ENCODE assay signal across 7 mouse cellular contexts in genomic region chr9:57766431-57766830, GRCm38 (mm10). TPM values are rescaled to one million over a fixed set of nuclear protein-coding genes. Genes with fewer than 3 reads are reported as not detected.
DNase-seq lines count a peak whose midpoint lies in the region; ATAC-seq and TF ChIP-seq lines count a peak whose summit lies in the region.

No protein-coding gene starts in this region.

- ATAC-seq in liver, embryonic 11.5 days (replicated peaks; ENCODE audit: low FRiP score), result no peak
- no peak for ATAC-seq in intestine, embryonic 16.5 days
- no peak for ATAC-seq in neural tube, embryonic 15.5 days (ENCODE audit: low FRiP score)

- 48% methylated on average over 6 of the region's 6 CpGs for WGBS in liver, embryonic 11.5 days
- 47% methylated on average over 6 of the region's 6 CpGs for WGBS in intestine, embryonic 16.5 days
- 31% methylated on average over 6 of the region's 6 CpGs for WGBS in neural tube, embryonic 15.5 days

- no peaks in the 10 kb centered on the region for H3K9me3 ChIP-seq in liver, embryonic 11.5 days (ENCODE audit: control insufficient read depth, low read length)
- H3K9me3 ChIP-seq in intestine, embryonic 16.5 days (ENCODE audit: control insufficient read depth, low read length), result no peaks in the 10 kb centered on the region
- H3K9me3 ChIP-seq in neural tube, embryonic 15.5 days (replicated peaks), result no peaks in the 10 kb centered on the region

- no peak for TF ChIP-seq POLR2A in embryonic fibroblast, embryonic 13.5 days (IDR thresholded peaks at IDR 0.05; ENCODE audit: low read depth, low read length)

- TF ChIP-seq CTCF in embryonic fibroblast, embryonic 13.5 days (IDR thresholded peaks at IDR 0.05; ENCODE audit: borderline replicate concordance, insufficient read depth, low read length), result no peak

- H3K9ac ChIP-seq in liver, embryonic 11.5 days (ENCODE audit: low read depth, low read length), result peak overlapping the region; percentile 90
- peak overlapping the region; percentile 99 for H3K9ac ChIP-seq in intestine, embryonic 16.5 days (ENCODE audit: low read depth, low read length)
- H3K9ac ChIP-seq in neural tube, embryonic 15.5 days (replicated peaks), result peak overlapping the region; percentile 99

- 0 out of 2 replicates have a peak, but pooled peaks cover 4% of the 10 kb centered on the region for H3K36me3 ChIP-seq in liver, embryonic 11.5 days (ENCODE audit: control insufficient read depth, insufficient read depth, low read length)
- H3K36me3 ChIP-seq in intestine, embryonic 16.5 days (ENCODE audit: control insufficient read depth, insufficient read depth, low read length), result no peaks in the 10 kb centered on the region
- H3K36me3 ChIP-seq in neural tube, embryonic 15.5 days, result peaks cover 4% of the 10 kb centered on the region; the same call in 1 of the 2 replicates

- peak overlapping the region; percentile 93 for H3K27ac ChIP-seq in liver, embryonic 11.5 days (ENCODE audit: low read depth, low read length)
- H3K27ac ChIP-seq in embryonic fibroblast, embryonic 13.5 days (ENCODE audit: insufficient read depth, low read length), result no peak overlapping the region
- no peak overlapping the region for H3K27ac ChIP-seq in intestine, embryonic 16.5 days (ENCODE audit: low read length)
- H3K27ac ChIP-seq in neural tube, embryonic 15.5 days (replicated peaks), result peak overlapping the region; percentile 99

- peak overlapping the region; percentile 74 for H3K4me3 ChIP-seq in liver, embryonic 11.5 days (ENCODE audit: low read depth, low read length)
- peak overlapping the region; percentile 80; the same call in 1 of the 2 replicates for H3K4me3 ChIP-seq in embryonic fibroblast, embryonic 13.5 days (ENCODE audit: insufficient read depth, low read length)
- H3K4me3 ChIP-seq in intestine, embryonic 16.5 days (ENCODE audit: low read length), result peak overlapping the region; percentile 97
- H3K4me3 ChIP-seq in neural tube, embryonic 15.5 days (replicated peaks), result peak overlapping the region; percentile 92

- H3K4me2 ChIP-seq in liver, embryonic 11.5 days, result peak overlapping the region; percentile 93
- peak overlapping the region; percentile 97 for H3K4me2 ChIP-seq in intestine, embryonic 16.5 days (ENCODE audit: low read depth, low read length)
- H3K4me2 ChIP-seq in neural tube, embryonic 15.5 days, result peak overlapping the region; percentile 96

- no peak for DNase-seq in liver, embryonic 11.5 days (ENCODE audit: low spot score)
- no peak for DNase-seq in liver
- no peak for DNase-seq in adrenal gland, postnatal 10 days
- no peak for DNase-seq in thymus, postnatal 14 days

- H3K4me1 ChIP-seq in liver, embryonic 11.5 days (replicated peaks; ENCODE audit: control insufficient read depth, insufficient read depth, low read length), result peaks cover 52% of the 10 kb centered on the region
- H3K4me1 ChIP-seq in embryonic fibroblast, embryonic 13.5 days (ENCODE audit: control insufficient read depth, insufficient read depth, low read length), result peaks cover 6% of the 10 kb centered on the region
- peaks cover 27% of the 10 kb centered on the region for H3K4me1 ChIP-seq in intestine, embryonic 16.5 days (ENCODE audit: control insufficient read depth, insufficient read depth, low read length)
- H3K4me1 ChIP-seq in neural tube, embryonic 15.5 days, result peaks cover 39% of the 10 kb centered on the region

- no peaks in the 10 kb centered on the region for H3K27me3 ChIP-seq in liver, embryonic 11.5 days (replicated peaks; ENCODE audit: control insufficient read depth, insufficient read depth, low read length)
- H3K27me3 ChIP-seq in intestine, embryonic 16.5 days (replicated peaks; ENCODE audit: control insufficient read depth, insufficient read depth, low read length), result no peaks in the 10 kb centered on the region
- H3K27me3 ChIP-seq in neural tube, embryonic 15.5 days (replicated peaks), result no peaks in the 10 kb centered on the region

RNA-seq across cellular contexts. Expression of gene Clk3, which starts 0.8 kb away (rescaled TPM):
- polyA plus RNA-seq in liver, embryonic 11.5 days (2014; fragmentation: Nextera tagmentation; extraction: Ambion mirVana), result 85.0 and 85.1 TPM in 2 replicates
- polyA plus RNA-seq in embryonic fibroblast, embryonic 13.5 days (2011; ENCODE audit: insufficient read length, low read depth, missing spikeins), result 46.4 and 54.8 TPM in 2 replicates
- 55.6 and 63.1 TPM in 2 replicates for polyA plus RNA-seq in intestine, embryonic 16.5 days (2015; fragmentation: Nextera tagmentation; extraction: Ambion mirVana)
- polyA plus RNA-seq in neural tube, embryonic 15.5 days (2015; fragmentation: Nextera tagmentation; extraction: Ambion mirVana), result 63.6 and 65.7 TPM in 2 replicates
- 10 to 100 TPM; 65.3 to 79.1 TPM for total RNA-seq in adrenal gland, postnatal 10 days (2021)

RNA-seq across cellular contexts. Expression of gene Edc3, which starts 58.1 kb away (rescaled TPM):
- polyA plus RNA-seq in liver, embryonic 11.5 days (2014; fragmentation: Nextera tagmentation; extraction: Ambion mirVana), result 22.2 and 23.5 TPM in 2 replicates
- 16.6 and 19.8 TPM in 2 replicates for polyA plus RNA-seq in embryonic fibroblast, embryonic 13.5 days (2011; ENCODE audit: insufficient read length, low read depth, missing spikeins)
- 27.6 and 28.4 TPM in 2 replicates for polyA plus RNA-seq in intestine, embryonic 16.5 days (2015; fragmentation: Nextera tagmentation; extraction: Ambion mirVana)
- polyA plus RNA-seq in neural tube, embryonic 15.5 days (2015; fragmentation: Nextera tagmentation; extraction: Ambion mirVana), result 27.6 and 29.4 TPM in 2 replicates
- total RNA-seq in adrenal gland, postnatal 10 days (2021), result 10 to 100 TPM; 11.7 to 12.0 TPM

Comparison
In these comparisons a context has a peak if more than half of its experiments do, and no peak if none do; other contexts are left out.
1. H3K27ac ChIP-seq: peak in liver, embryonic 11.5 days (single experiment) and neural tube, embryonic 15.5 days (single experiment); none in embryonic fibroblast, embryonic 13.5 days (single experiment) and intestine, embryonic 16.5 days (single experiment).
2. Peak in every context shown above with its lines, with median percentiles within 50 percentile points of each other: H3K4me2 ChIP-seq, H3K4me3 ChIP-seq and H3K9ac ChIP-seq.